Mouse (Mus musculus) liver, postnatal 0 days (tissue): ENCODE results near the gene Plekhg1.

Source experiments
- CTCF ChIP-seq: sonication (generic); IDR thresholded peaks from 2 replicates; pipeline ENCODE4 v1.5.1; 2016; ENCODE audit warnings: antibody characterized with exemption, low read depth
- EP300 ChIP-seq: IDR thresholded peaks from 2 replicates; pipeline ENCODE4 v1.6.1; 2016; ENCODE audit warnings: antibody characterized with exemption, low read depth, mild to moderate bottlenecking

DNA sequence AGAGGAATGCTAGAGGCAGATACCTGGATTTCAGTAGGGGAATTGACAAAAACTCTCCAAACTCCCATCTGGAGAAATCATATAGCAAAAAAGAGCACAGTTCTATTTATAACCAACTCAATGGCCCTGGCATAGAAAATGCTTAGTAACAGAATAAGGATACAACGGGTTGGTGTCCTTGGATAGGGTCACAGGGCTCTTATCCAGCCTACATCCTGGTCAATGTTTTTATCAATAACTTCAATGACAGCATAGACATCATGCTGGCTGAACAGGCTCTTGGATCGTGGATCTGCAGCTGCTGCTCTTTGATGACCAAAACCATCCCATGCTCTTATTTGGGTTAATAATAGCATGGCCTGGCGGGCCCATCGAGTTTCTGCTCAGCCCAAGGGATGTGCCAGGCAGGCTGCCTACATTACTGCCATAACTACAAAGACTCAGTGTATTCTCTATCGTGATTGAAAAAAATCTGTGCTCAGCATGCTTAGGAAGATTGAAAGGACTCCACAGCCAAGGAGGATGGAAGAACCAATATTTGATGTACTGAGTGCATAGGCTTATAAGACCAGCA is 44.7 kb upstream of the Plekhg1 start:
- no peak for TF ChIP-seq EP300
- TF ChIP-seq CTCF = no peak
